Mouse (Mus musculus): Measurements from ENCODE around the gene Gm10770. TPM values are rescaled to one million over a fixed set of nuclear protein-coding genes. Genes with fewer than 3 reads are reported as not detected.

Gm10770 gene
- not detected in 2 replicates for polyA plus RNA-seq (2015; fragmentation: Nextera tagmentation; extraction: Ambion mirVana)

DNA sequence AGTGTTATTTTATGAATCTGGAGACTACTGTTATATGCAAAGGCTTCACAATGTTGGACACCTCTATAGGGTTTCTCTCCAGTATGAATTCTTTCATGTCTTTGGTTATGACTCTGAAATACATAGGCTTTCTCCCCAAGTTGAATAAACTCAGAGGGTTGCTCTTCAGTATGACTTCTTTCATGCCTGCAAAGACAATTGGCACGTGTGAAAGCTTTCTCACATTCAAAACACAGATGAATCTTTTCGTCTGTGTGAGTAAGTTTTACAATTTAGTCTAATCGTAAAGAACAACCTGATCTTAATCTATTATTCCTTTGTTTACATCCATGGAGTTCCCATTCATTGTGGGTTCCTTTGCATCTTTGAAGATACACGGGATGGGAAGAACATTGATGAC, at the start of gene Gm10770:
Gene Gm10770 (minus strand): TSS at position 101 of the 400 bp plus-strand sequence.

GRCm38 (mm10) chr2:150217600-150218362, 38.3 kb upstream of the Gm10770 start, which contains the start of gene Zfp937:
Zfp937 (plus strand) TSS chr2:150218073.

DNA sequence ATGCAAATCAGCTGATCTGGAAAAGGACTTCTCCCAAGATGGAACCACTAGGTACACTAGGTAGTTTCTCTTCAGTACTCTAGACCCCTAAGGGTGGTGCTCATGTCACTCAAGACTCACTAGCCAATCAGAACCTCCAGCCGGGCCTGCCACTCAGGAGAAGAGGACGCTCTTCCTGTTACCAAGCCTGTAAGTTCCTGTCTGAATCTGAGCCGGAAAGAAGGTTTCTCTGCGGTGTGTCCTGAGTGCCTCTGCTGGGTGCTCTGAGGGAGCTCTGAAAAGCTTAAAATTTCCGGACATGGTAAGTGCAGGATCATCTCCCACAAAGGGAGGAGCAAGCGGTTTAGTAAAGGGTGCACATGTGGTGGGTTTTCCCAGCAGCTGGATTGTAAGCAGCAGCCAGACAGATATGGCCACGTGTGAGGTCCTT, 2.1 kb upstream of the Gm10770 start, which contains the start of gene Gm14139:
Gene Gm14139 (plus strand): TSS at position 186 of the 430 bp plus-strand sequence.

DNA sequence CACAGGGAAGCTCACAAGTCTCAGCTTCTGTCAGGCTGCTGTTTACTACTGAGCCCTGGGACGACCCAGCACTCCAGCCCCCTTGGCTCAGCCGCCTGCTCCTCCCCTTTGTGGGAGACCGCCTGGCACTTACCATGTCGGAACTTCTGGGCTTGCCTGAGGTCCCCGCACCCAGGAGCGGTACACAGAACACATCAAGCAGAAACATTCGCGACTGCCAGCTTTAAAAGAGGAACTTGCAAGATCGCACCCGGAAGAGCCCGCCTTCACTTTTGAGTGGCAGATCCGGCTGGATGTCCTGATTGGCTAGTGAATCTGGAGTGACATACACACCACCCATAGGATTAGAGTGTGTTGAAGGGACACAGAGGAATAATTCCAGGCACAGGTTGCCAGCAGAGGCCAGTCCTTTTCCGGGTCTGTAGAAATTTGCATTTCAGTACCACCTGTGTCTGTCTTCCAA, 43.0 kb downstream of the Gm10770 start, which contains the start of gene Zfp120:
Gene Zfp120 (minus strand): TSS at position 274 of the 463 bp plus-strand sequence.

Other genes starting within 250 kb of the Gm10770 start
- 4.2 TPM in 2 replicates for gene Zfp120, start 43.0 kb downstream of the Gm10770 start, polyA plus RNA-seq (2015; fragmentation: Nextera tagmentation; extraction: Ambion mirVana)
- 0.07 and 0.08 TPM in 2 replicates for gene Gm14139, start 2.1 kb upstream of the Gm10770 start, polyA plus RNA-seq (2015; fragmentation: Nextera tagmentation; extraction: Ambion mirVana)
- gene Zfp937, start 38.4 kb upstream of the Gm10770 start, polyA plus RNA-seq (2015; fragmentation: Nextera tagmentation; extraction: Ambion mirVana): 1.3 and 2.0 TPM in 2 replicates
- 1.7 and 2.6 TPM in 2 replicates for gene Gm21994, start 75.9 kb upstream of the Gm10770 start, polyA plus RNA-seq (2015; fragmentation: Nextera tagmentation; extraction: Ambion mirVana)
- not detected in 2 replicates for gene Gm14124, start 77.8 kb upstream of the Gm10770 start, polyA plus RNA-seq (2015; fragmentation: Nextera tagmentation; extraction: Ambion mirVana)
- gene Gm10130, start 144.0 kb upstream of the Gm10770 start, polyA plus RNA-seq (2015; fragmentation: Nextera tagmentation; extraction: Ambion mirVana): 0.89 and 0.95 TPM in 2 replicates
- 1.0 and 1.4 TPM in 2 replicates for gene 3300002I08Rik, start 183.1 kb upstream of the Gm10770 start, polyA plus RNA-seq (2015; fragmentation: Nextera tagmentation; extraction: Ambion mirVana)

All from spleen, postnatal 0 days (tissue).